10 mouse cellular contexts compared by ENCODE assay signal in genomic region chr11:71751689-71752088, GRCm38 (mm10). TPM values are rescaled to one million over a fixed set of nuclear protein-coding genes. Genes with fewer than 3 reads are reported as not detected.
DNase-seq lines count a peak whose midpoint lies in the region; ATAC-seq and TF ChIP-seq lines count a peak whose summit lies in the region.
"Had no signal": no experiment of that assay in that cellular context is flagged by ENCODE, and none has a peak within 500 bp of the region (broad histone marks: within the 10 kb centered on the region; RNA-seq: fewer than 3 reads in every experiment).

No protein-coding gene starts in this region.

- H3K36me3 ChIP-seq in heart, embryonic 15.5 days = no peaks in the 10 kb centered on the region
- H3K36me3 ChIP-seq in forebrain, embryonic 15.5 days = no peaks in the 10 kb centered on the region
- no peaks in the 10 kb centered on the region for H3K36me3 ChIP-seq in liver, postnatal 0 days (replicated peaks; ENCODE audit: insufficient read depth, low read length)
- H3K36me3 ChIP-seq: G1E had no signal

- peak overlapping the region; percentile 64; the same call in 1 of the 2 replicates for H3K9ac ChIP-seq in heart, embryonic 15.5 days
- H3K9ac ChIP-seq in forebrain, embryonic 15.5 days (replicated peaks) = peak overlapping the region; percentile 78
- no peak overlapping the region for H3K9ac ChIP-seq in liver, postnatal 0 days (replicated peaks)

- no peak overlapping the region for H3K27ac ChIP-seq in heart, embryonic 15.5 days
- H3K27ac ChIP-seq in forebrain, embryonic 15.5 days (replicated peaks) = peak overlapping the region; percentile 79
- no peak overlapping the region for H3K27ac ChIP-seq in liver, postnatal 0 days (ENCODE audit: low read depth)

- DNase-seq in heart, adult 8-10 months (ENCODE audit: low spot score) = no peak
- DNase-seq in ZHBTc4 (ENCODE audit: low read depth, low spot score) = peak; percentile 25
- no peak for DNase-seq in liver, postnatal 0 days
- no peak for DNase-seq in adrenal gland, postnatal 10 days
- DNase-seq in retina, embryonic 14.5 days (ENCODE audit: low spot score) = no peak
- no peak for DNase-seq in gastrocnemius, adult 8-10 months (ENCODE audit: low spot score in 2 of 2)

- no peak for TF ChIP-seq CTCF in liver, postnatal 0 days (IDR thresholded peaks at IDR 0.05; ENCODE audit: low read depth)

- H3K27me3 ChIP-seq in heart, embryonic 15.5 days = peaks cover 45% of the 10 kb centered on the region
- H3K27me3 ChIP-seq in forebrain, embryonic 15.5 days = no peaks in the 10 kb centered on the region
- peaks cover 28% of the 10 kb centered on the region for H3K27me3 ChIP-seq in liver, postnatal 0 days (ENCODE audit: insufficient read depth, low read length)

- H3K9me3 ChIP-seq in heart, embryonic 15.5 days (replicated peaks) = no peaks in the 10 kb centered on the region
- no peaks in the 10 kb centered on the region for H3K9me3 ChIP-seq in forebrain, embryonic 15.5 days
- no peaks in the 10 kb centered on the region for H3K9me3 ChIP-seq in liver, postnatal 0 days (ENCODE audit: low read length)

- H3K4me3 ChIP-seq in heart, embryonic 15.5 days = peak overlapping the region; percentile 64
- peak overlapping the region; percentile 68 for H3K4me3 ChIP-seq in forebrain, embryonic 15.5 days
- H3K4me3 ChIP-seq in liver, postnatal 0 days (ENCODE audit: low read depth, low read length) = no peak overlapping the region

- no peak for ATAC-seq in heart, embryonic 15.5 days (replicated peaks; ENCODE audit: insufficient number of reproducible peaks, insufficient read depth, low FRiP score, low read depth)
- ATAC-seq in forebrain, embryonic 15.5 days (replicated peaks) = no peak
- ATAC-seq in liver, postnatal 0 days = no peak

- TF ChIP-seq EP300 in liver, postnatal 0 days (IDR thresholded peaks at IDR 0.05; ENCODE audit: low read depth) = no peak

- 40% methylated on average over 12 of the region's 12 CpGs for WGBS in heart, embryonic 15.5 days
- 10% methylated on average over 12 of the region's 12 CpGs for WGBS in forebrain, embryonic 15.5 days
- 38% methylated on average over 12 of the region's 12 CpGs for WGBS in liver, postnatal 0 days (ENCODE audit: insufficient replicate concordance)

- peak overlapping the region; percentile 98 for H3K4me2 ChIP-seq in heart, embryonic 15.5 days
- H3K4me2 ChIP-seq in forebrain, embryonic 15.5 days (replicated peaks) = peak overlapping the region; percentile 87
- 0 out of 2 replicates have a peak overlapping the region, but pooled peaks have one; percentile 61 for H3K4me2 ChIP-seq in liver, postnatal 0 days (ENCODE audit: low read depth, low read length)

- peaks cover 11% of the 10 kb centered on the region for H3K4me1 ChIP-seq in heart, embryonic 15.5 days (replicated peaks)
- H3K4me1 ChIP-seq in forebrain, embryonic 15.5 days = peaks cover 50% of the 10 kb centered on the region
- no peaks in the 10 kb centered on the region for H3K4me1 ChIP-seq in liver, postnatal 0 days (ENCODE audit: insufficient read depth)

RNA-seq across cellular contexts. Expression of gene Wscd1, which starts 2.0 kb away (rescaled TPM):
- polyA plus RNA-seq in heart, embryonic 15.5 days (2015; fragmentation: Nextera tagmentation; extraction: Ambion mirVana) = 4.8 and 9.0 TPM in 2 replicates
- 1 to 10 TPM; 7.7 to 9.5 (median 8.7) TPM for total RNA-seq in heart, adult 8-10 months (2022)
- polyA plus RNA-seq in forebrain, embryonic 15.5 days (2015; fragmentation: Nextera tagmentation; extraction: Ambion mirVana) = 52.2 and 58.4 TPM in 2 replicates
- 0.25 and 0.27 TPM in 2 replicates for polyA plus RNA-seq in liver, postnatal 0 days (2015; fragmentation: Nextera tagmentation; extraction: Ambion mirVana)
- total RNA-seq in adrenal gland, postnatal 10 days (2021) = 1 to 10 TPM; 6.7 to 10.0 TPM
- total RNA-seq in gastrocnemius, adult 8-10 months (2022) = 1 to 10 TPM; 1.2 to 2.4 (median 2.2) TPM
- total RNA-seq: common myeloid progenitor, adult 5-6 weeks had no signal
- polyA plus RNA-seq: G1E had no signal
